ENCODE assay signal across 20 mouse cellular contexts in the genomic region with DNA sequence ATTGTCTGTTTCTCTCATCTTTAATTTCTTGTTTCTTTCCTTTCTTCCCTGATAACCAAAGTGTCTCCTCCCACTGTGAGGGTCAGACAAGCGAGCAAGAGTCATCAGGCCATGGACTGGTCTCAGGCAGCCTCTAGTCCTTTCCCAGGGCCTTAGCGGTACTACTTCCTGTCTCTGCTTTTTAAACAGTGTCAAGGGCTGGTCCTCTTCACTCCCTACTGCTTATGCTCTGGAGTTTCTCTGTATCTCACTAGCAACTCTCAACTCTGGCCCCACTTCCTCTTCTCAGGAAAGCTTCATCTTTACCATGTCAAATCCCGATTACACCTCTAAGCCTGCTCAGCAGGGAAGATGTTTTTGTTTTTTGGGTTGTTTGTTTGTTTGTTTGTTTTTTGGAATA.
"Had no signal": no experiment of that assay in that cellular context is flagged by ENCODE, and none has a peak within 500 bp of the region (broad histone marks: within the 10 kb centered on the region; RNA-seq: fewer than 3 reads in every experiment).

No protein-coding gene starts in this region.

- H3K27ac ChIP-seq: limb, embryonic 12.5 days; limb, embryonic 15.5 days; liver, embryonic 14.5 days; lung, embryonic 15.5 days; midbrain, embryonic 12.5 days; midbrain, embryonic 15.5 days; neural tube, embryonic 13.5 days; stomach, postnatal 0 days had no signal

- H3K27me3 ChIP-seq: limb, embryonic 12.5 days; limb, embryonic 15.5 days; lung, embryonic 15.5 days; midbrain, embryonic 12.5 days; midbrain, embryonic 15.5 days; neural tube, embryonic 13.5 days had no signal

- ATAC-seq: liver, postnatal 0 days; midbrain, embryonic 15.5 days had no signal

- H3K9ac ChIP-seq: limb, embryonic 12.5 days; limb, embryonic 15.5 days; liver, embryonic 14.5 days; liver, postnatal 0 days; lung, embryonic 15.5 days; midbrain, embryonic 12.5 days; midbrain, embryonic 15.5 days; neural tube, embryonic 13.5 days had no signal

- H3K36me3 ChIP-seq: limb, embryonic 12.5 days; limb, embryonic 15.5 days; lung, embryonic 15.5 days; midbrain, embryonic 12.5 days; midbrain, embryonic 15.5 days; neural tube, embryonic 13.5 days had no signal

- H3K9me3 ChIP-seq: limb, embryonic 12.5 days; limb, embryonic 15.5 days; lung, embryonic 15.5 days; midbrain, embryonic 12.5 days; midbrain, embryonic 15.5 days had no signal

- DNase-seq: kidney, adult 9 months; kidney, postnatal 14 days; kidney, postnatal 4 days; left cerebral cortex, postnatal 4 days; liver, postnatal 0 days; lung, postnatal 10 days; lung, postnatal 36 days; thymus, adult 2 months; thymus, postnatal 14 days; thymus, postnatal 4 days had no signal

- H3K4me2 ChIP-seq: limb, embryonic 12.5 days; limb, embryonic 15.5 days; liver, embryonic 11.5 days; lung, embryonic 15.5 days; midbrain, embryonic 12.5 days; midbrain, embryonic 15.5 days; neural tube, embryonic 13.5 days had no signal

- H3K4me3 ChIP-seq: limb, embryonic 12.5 days; limb, embryonic 15.5 days; lung, embryonic 15.5 days; midbrain, embryonic 12.5 days; midbrain, embryonic 15.5 days; myocyte; neural tube, embryonic 13.5 days had no signal
